Mouse (Mus musculus): ENCODE data around the gene Bbs12.

Bbs12 gene

GRCm38 (mm10) chr3:37328489-37328888 is 16.1 kb downstream of the Bbs12 start:
- DNase-seq, result no peak

- DNase-seq, result no peak
These were observed 17.6 kb downstream of the Bbs12 start for GRCm38 (mm10) chr3:37329963-37330362.

GRCm38 (mm10) chr3:37331999-37332449 is 19.7 kb downstream of the Bbs12 start:
- no peak for DNase-seq

- DNase-seq, result no peak
These were observed 21.7 kb downstream of the Bbs12 start for GRCm38 (mm10) chr3:37334053-37334452.

- DNase-seq, result no peak
These were observed 28.8 kb downstream of the Bbs12 start for GRCm38 (mm10) chr3:37341110-37341509.

- no peak for DNase-seq
These were observed 30.5 kb downstream of the Bbs12 start for GRCm38 (mm10) chr3:37342811-37343210.

GRCm38 (mm10) chr3:37347671-37348070 is 35.3 kb downstream of the Bbs12 start:
- no peak for DNase-seq

- peak; percentile 48 for DNase-seq
These were observed 36.1 kb downstream of the Bbs12 start, which contains the start of gene Fgf2 for GRCm38 (mm10) chr3:37348221-37349165. TSS of gene Fgf2 (plus strand) at chr3:37348346.

- DNase-seq, result peak; percentile 8
These were observed 36.8 kb downstream of the Bbs12 start for GRCm38 (mm10) chr3:37349166-37349548.

GRCm38 (mm10) chr3:37350386-37350785 is 38.0 kb downstream of the Bbs12 start:
- no peak for DNase-seq

GRCm38 (mm10) chr3:37353951-37354481 is 41.7 kb downstream of the Bbs12 start:
- no peak for DNase-seq

GRCm38 (mm10) chr3:37354737-37355136 is 42.4 kb downstream of the Bbs12 start:
- no peak for DNase-seq

GRCm38 (mm10) chr3:37360729-37361128 is 48.4 kb downstream of the Bbs12 start:
- no peak for DNase-seq

GRCm38 (mm10) chr3:37365144-37365543 is 52.8 kb downstream of the Bbs12 start:
- no peak for DNase-seq

- no peak for DNase-seq
These were observed 53.6 kb downstream of the Bbs12 start for GRCm38 (mm10) chr3:37365976-37366375.

GRCm38 (mm10) chr3:37366381-37367053 is 54.2 kb downstream of the Bbs12 start:
- DNase-seq, result no peak

GRCm38 (mm10) chr3:37370407-37370806 is 58.1 kb downstream of the Bbs12 start:
- no peak for DNase-seq
